Mouse (Mus musculus): ENCODE measurements around the gene Ndufa1. TPM values are rescaled to one million over a fixed set of nuclear protein-coding genes. Genes with fewer than 3 reads are reported as not detected.
"Not testable (repeated sequence)": the region's sequence is repeated elsewhere in the genome, so short reads cannot be mapped to it uniquely, and the experiment has no call there.

The Ndufa1 gene
- polyA plus RNA-seq (2012; rRNA removed), result 154 and 156 TPM in 2 replicates

- Histone ChIP-seq H3K4me3 (ENCODE audit: control insufficient read depth, low read depth, low read length) (peak within 1 kb of the TSS; percentile 93), H3K36me3 (ENCODE audit: control insufficient read depth, insufficient read depth, low read length) (no peaks in the 10 kb centered on the region), H3K27ac (ENCODE audit: control insufficient read depth, insufficient read depth, low read depth, low read length) (peak within 1 kb of the TSS; percentile 87), H3K4me1 (ENCODE audit: control insufficient read depth, insufficient read depth, low read length) (peaks cover 4% of the 10 kb centered on the region; the same call in 1 of the 2 replicates), H3K27me3 (ENCODE audit: control insufficient read depth, insufficient read depth, low read length) (no peaks in the 10 kb centered on the region)
- TF ChIP-seq CTCF (IDR thresholded peaks at IDR 0.05; ENCODE audit: control insufficient read depth, insufficient read depth, insufficient replicate concordance, low read depth, low read length) (no peak), POLR2A (IDR thresholded peaks at IDR 0.05; ENCODE audit: control insufficient read depth, low read depth, low read length) (peak; percentile 60)
Observed at GRCm38 (mm10) chrX:37191105-37191743, at the start of gene Ndufa1, which contains the start of gene Rnf113a1. Gene Ndufa1, minus strand, starts transcription at chrX:37191163. Gene Rnf113a1, plus strand, starts transcription at chrX:37191245.

DNA sequence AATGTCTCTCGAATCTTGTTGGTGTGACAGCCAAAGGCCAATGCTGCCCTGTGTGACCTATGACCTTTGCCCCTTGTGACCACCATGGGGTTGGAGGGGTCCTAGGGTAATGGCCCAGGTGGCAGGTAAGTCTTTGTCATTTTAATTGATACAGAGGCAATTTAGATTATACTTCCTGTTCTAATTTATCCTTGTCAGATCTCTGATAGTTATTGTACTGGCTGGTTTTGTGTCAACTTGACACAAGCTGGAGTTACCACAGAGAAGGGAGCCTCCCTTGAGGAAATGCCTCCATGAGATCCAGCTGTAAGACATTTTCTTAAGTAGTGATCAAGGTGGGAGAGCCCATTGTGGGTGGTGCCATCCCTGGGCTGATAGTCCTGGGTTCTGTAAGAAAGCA is 31.2 kb upstream of the Ndufa1 start, which contains the start of gene Rhox1:
Gene Rhox1, minus strand, starts transcription at position 101 of the 400 bp plus-strand sequence.
- 0 out of 2 replicates have a peak within 1 kb of the TSS, but pooled peaks have one; percentile 8 for H3K27ac ChIP-seq (ENCODE audit: control insufficient read depth, insufficient read depth, low read depth, low read length)
- not testable (repeated sequence) for H3K27me3 ChIP-seq (ENCODE audit: control insufficient read depth, insufficient read depth, low read length); H3K36me3 ChIP-seq (ENCODE audit: control insufficient read depth, insufficient read depth, low read length); H3K4me1 ChIP-seq (ENCODE audit: control insufficient read depth, insufficient read depth, low read length); H3K4me3 ChIP-seq (ENCODE audit: control insufficient read depth, low read depth, low read length)

DNA sequence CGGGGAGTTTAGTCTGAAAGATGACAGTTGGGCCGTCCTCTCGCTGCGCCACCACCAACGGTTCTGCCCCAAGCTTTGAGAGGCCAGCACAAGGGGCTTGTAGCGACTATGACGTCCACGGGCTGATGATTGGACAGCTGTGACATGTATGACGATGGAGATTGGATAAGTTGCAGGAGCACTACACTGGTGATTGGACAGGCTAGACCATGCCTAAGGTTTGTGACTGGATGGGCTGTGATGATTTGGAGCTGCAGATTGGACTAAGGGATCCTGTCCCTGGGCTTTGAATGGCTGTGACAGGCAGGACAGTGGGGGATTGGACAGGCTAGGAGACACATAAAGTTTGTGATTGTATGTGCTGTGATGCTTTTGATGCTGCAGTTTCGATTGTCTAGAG is 20.0 kb upstream of the Ndufa1 start, which contains the start of gene Gm9:
Gene Gm9, minus strand, starts transcription at position 101 of the 400 bp plus-strand sequence.
- Histone ChIP-seq H3K27ac (ENCODE audit: control insufficient read depth, insufficient read depth, low read depth, low read length) (peak within 1 kb of the TSS; percentile 94), H3K27me3 (ENCODE audit: control insufficient read depth, insufficient read depth, low read length) (no peaks in the 10 kb centered on the region), H3K36me3 (ENCODE audit: control insufficient read depth, insufficient read depth, low read length) (no peaks in the 10 kb centered on the region), H3K4me3 (ENCODE audit: control insufficient read depth, low read depth, low read length) (peak within 1 kb of the TSS; percentile 81), H3K4me1 (ENCODE audit: control insufficient read depth, insufficient read depth, low read length) (peaks cover 2% of the 10 kb centered on the region)
- TF ChIP-seq CTCF (IDR thresholded peaks at IDR 0.05; ENCODE audit: control insufficient read depth, insufficient read depth, insufficient replicate concordance, low read depth, low read length) (no peak), POLR2A (IDR thresholded peaks at IDR 0.05; ENCODE audit: control insufficient read depth, low read depth, low read length) (peak; percentile 31; the same call in 1 of the 2 replicates)

DNA sequence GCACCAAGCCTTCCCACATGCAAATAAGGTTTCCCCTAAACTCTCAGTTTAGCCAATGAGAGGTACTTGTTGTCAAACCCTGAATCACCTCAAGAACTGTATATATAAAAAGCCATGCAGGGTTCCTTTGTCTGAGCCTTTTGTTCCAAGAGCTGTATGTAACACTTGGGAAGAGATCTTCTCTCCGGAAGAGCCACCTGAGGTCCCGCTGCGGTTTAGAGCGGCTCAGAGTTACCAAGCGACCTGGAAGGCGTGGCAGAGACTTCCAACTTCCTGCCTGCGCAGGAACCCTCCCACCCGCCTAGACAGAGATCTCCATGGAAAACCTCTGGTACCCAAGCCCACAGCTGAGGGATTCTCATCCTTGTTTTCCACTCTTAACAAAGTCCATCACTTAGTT is 7.7 kb upstream of the Ndufa1 start:
- H3K4me1 ChIP-seq (ENCODE audit: control insufficient read depth, insufficient read depth, low read length), result no peaks in the 10 kb centered on the region
- H3K27me3 ChIP-seq (ENCODE audit: control insufficient read depth, insufficient read depth, low read length), result no peaks in the 10 kb centered on the region
- H3K4me3 ChIP-seq (ENCODE audit: control insufficient read depth, low read depth, low read length), result no peak overlapping the region
- H3K27ac ChIP-seq (ENCODE audit: control insufficient read depth, insufficient read depth, low read depth, low read length), result no peak overlapping the region
- TF ChIP-seq CTCF (IDR thresholded peaks at IDR 0.05; ENCODE audit: control insufficient read depth, insufficient read depth, insufficient replicate concordance, low read depth, low read length) (no peak), POLR2A (IDR thresholded peaks at IDR 0.05; ENCODE audit: control insufficient read depth, low read depth, low read length) (no peak)
- no peaks in the 10 kb centered on the region for H3K36me3 ChIP-seq (ENCODE audit: control insufficient read depth, insufficient read depth, low read length)

DNA sequence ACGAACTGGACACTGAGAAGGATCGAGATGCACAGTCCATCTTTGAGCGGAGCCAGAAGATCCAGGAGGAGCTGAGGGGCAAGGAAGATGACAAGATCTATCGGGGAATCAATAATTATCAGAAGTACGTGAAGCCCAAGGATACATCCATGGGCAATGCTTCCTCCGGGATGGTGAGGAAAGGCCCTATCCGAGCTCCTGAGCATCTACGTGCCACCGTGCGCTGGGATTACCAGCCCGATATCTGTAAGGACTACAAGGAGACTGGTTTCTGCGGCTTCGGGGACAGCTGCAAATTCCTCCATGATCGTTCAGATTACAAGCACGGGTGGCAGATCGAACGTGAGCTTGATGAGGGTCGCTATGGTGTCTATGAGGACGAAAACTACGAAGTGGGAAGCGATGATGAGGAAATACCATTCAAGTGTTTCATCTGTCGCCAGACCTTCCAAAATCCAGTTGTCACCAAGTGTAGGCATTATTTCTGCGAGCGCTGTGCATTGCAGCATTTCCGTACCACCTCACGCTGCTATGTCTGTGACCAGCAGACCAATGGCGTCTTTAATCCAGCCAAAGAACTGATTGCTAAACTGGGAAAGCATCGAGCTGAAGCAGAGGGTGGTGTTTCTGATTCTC is 899 bp upstream of the Ndufa1 start:
- no peak for TF ChIP-seq CTCF (IDR thresholded peaks at IDR 0.05; ENCODE audit: control insufficient read depth, insufficient read depth, insufficient replicate concordance, low read depth, low read length)
- no peak for TF ChIP-seq POLR2A (IDR thresholded peaks at IDR 0.05; ENCODE audit: control insufficient read depth, low read depth, low read length)
- peak overlapping the region; percentile 93 for H3K4me3 ChIP-seq (ENCODE audit: control insufficient read depth, low read depth, low read length)
- H3K27me3 ChIP-seq (ENCODE audit: control insufficient read depth, insufficient read depth, low read length), result no peaks in the 10 kb centered on the region
- H3K36me3 ChIP-seq (ENCODE audit: control insufficient read depth, insufficient read depth, low read length), result no peaks in the 10 kb centered on the region
- H3K27ac ChIP-seq (ENCODE audit: control insufficient read depth, insufficient read depth, low read depth, low read length), result no peak overlapping the region
- peaks cover 4% of the 10 kb centered on the region; the same call in 1 of the 2 replicates for H3K4me1 ChIP-seq (ENCODE audit: control insufficient read depth, insufficient read depth, low read length)

DNA sequence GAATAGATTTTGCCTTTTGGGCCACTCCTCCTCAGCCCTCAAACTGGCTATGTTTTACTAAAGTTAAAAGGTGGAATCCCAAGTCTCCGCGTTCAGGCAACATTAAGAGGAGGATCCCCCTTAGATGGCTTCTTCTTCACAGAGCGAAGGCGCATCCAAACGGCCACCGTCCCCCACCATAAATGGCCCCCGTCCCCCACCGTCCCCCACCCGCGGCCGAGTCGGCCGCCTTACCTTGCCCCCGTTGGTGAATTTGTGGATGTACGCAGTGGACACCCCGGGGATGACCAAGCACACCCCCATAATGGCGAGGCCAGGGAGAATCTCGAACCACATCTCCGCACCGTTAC is 233 bp downstream of the Ndufa1 start:
- Histone ChIP-seq H3K4me1 (ENCODE audit: control insufficient read depth, insufficient read depth, low read length) (peaks cover 4% of the 10 kb centered on the region; the same call in 1 of the 2 replicates), H3K36me3 (ENCODE audit: control insufficient read depth, insufficient read depth, low read length) (no peaks in the 10 kb centered on the region), H3K4me3 (ENCODE audit: control insufficient read depth, low read depth, low read length) (peak overlapping the region; percentile 93), H3K27ac (ENCODE audit: control insufficient read depth, insufficient read depth, low read depth, low read length) (peak overlapping the region; percentile 87), H3K27me3 (ENCODE audit: control insufficient read depth, insufficient read depth, low read length) (no peaks in the 10 kb centered on the region)
- TF ChIP-seq POLR2A (IDR thresholded peaks at IDR 0.05; ENCODE audit: control insufficient read depth, low read depth, low read length) (no peak), CTCF (IDR thresholded peaks at IDR 0.05; ENCODE audit: control insufficient read depth, insufficient read depth, insufficient replicate concordance, low read depth, low read length) (no peak)

DNA sequence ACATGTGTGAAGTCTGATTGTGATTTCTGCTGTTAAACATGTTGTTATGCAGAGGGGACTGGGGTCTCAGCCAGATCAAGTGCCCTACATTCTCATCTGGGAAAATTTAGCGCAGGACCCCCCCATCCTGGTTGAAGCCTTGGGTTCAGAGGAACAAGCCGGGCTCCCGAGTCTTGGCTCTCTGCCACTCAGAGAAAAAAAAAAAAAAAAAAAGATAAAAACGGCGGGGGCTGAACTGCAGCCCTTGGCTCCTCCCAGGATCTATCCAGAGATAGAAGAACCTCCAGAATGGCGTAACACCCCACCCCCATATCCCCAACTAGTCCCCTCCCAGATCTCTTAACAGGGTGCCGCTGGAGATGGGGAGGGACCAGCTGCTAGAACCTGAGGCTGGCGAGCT is 6.6 kb downstream of the Ndufa1 start:
- not testable (repeated sequence) for H3K27me3 ChIP-seq (ENCODE audit: control insufficient read depth, insufficient read depth, low read length); H3K27ac ChIP-seq (ENCODE audit: control insufficient read depth, insufficient read depth, low read depth, low read length); H3K4me1 ChIP-seq (ENCODE audit: control insufficient read depth, insufficient read depth, low read length); H3K36me3 ChIP-seq (ENCODE audit: control insufficient read depth, insufficient read depth, low read length); H3K4me3 ChIP-seq (ENCODE audit: control insufficient read depth, low read depth, low read length)

Measured in testis, adult 2 months (tissue).